Mouse (Mus musculus) layer of hippocampus, postnatal 10 days (tissue): ENCODE measurements around the gene Cnpy4. TPM values are rescaled to one million over a fixed set of nuclear protein-coding genes. Genes with fewer than 3 reads are reported as not detected.

Experiments used
- DNase-seq, 2 experiments: peaks; one replicate each; pipeline ENCODE4 v3.0.0; 2021; ENCODE audit warnings: low spot score in 2 of 2
- long read RNA-seq: library from polyadenylated mRNA; stranded (forward); transcript quantifications from one replicate; pipeline ENCODE4 v2.0.0, GENCODE M21; 2023
- total RNA-seq, 2 experiments: library from RNA; stranded (reverse); gene quantifications; 2 replicates each; pipeline ENCODE4 v1.2.3; 2021

Cnpy4 gene
- total RNA-seq, result 10 to 100 TPM; 15.4 to 17.6 TPM
- long read RNA-seq, transcript Cnpy4-202 (6 exons, 1,855 nt), result major isoform, 12 of 14 reads
- long read RNA-seq, partial matches to known transcripts, result 2 of 14 reads
- long read RNA-seq, other reads (novel, unspliced or antisense), result 0 of 14 reads

- peak; percentile 76 to 82 for DNase-seq
Measured at GRCm38 (mm10) chr5:138186950-138187638, at the start of gene Cnpy4, which contains the start of gene Taf6. Gene Cnpy4, plus strand, starts transcription at chr5:138187485. Gene Taf6, minus strand, starts transcription at chr5:138187451.

GRCm38 (mm10) chr5:138137935-138138549, 49.2 kb upstream of the Cnpy4 start:
- peak in 1 of 2 experiments; percentile 34 for DNase-seq

- no peak for DNase-seq
Measured at GRCm38 (mm10) chr5:138138585-138138984, 48.7 kb upstream of the Cnpy4 start.

- no peak for DNase-seq
Measured at GRCm38 (mm10) chr5:138154390-138154789, 32.9 kb upstream of the Cnpy4 start.

GRCm38 (mm10) chr5:138155443-138155976, 31.8 kb upstream of the Cnpy4 start, which contains the start of gene Zfp113:
Gene Zfp113, minus strand, starts transcription at chr5:138155744.
- DNase-seq, result peak; percentile 82 to 89

GRCm38 (mm10) chr5:138160224-138160762, 27.0 kb upstream of the Cnpy4 start:
- no peak for DNase-seq

GRCm38 (mm10) chr5:138160842-138161665, 26.2 kb upstream of the Cnpy4 start, which contains the start of gene Cops6:
Gene Cops6, plus strand, starts transcription at chr5:138161071.
- peak; percentile 95 to 96 for DNase-seq

GRCm38 (mm10) chr5:138163046-138163445, 24.2 kb upstream of the Cnpy4 start:
- no peak for DNase-seq

- no peak for DNase-seq
Measured at GRCm38 (mm10) chr5:138163610-138164009, 23.7 kb upstream of the Cnpy4 start.

GRCm38 (mm10) chr5:138165594-138165993, 21.7 kb upstream of the Cnpy4 start:
- DNase-seq, result no peak

GRCm38 (mm10) chr5:138170936-138171561, 16.2 kb upstream of the Cnpy4 start:
- DNase-seq, result peak; percentile 97 to 98

GRCm38 (mm10) chr5:138171695-138172491, 15.4 kb upstream of the Cnpy4 start, which contains the start of the genes Ap4m1 and Mcm7:
Gene Ap4m1, plus strand, starts transcription at chr5:138172002.
Gene Mcm7, minus strand, starts transcription at chr5:138172422.
- peak; percentile 99 for DNase-seq

GRCm38 (mm10) chr5:138173217-138173616, 14.1 kb upstream of the Cnpy4 start:
- DNase-seq, result no peak

- DNase-seq, result peak; percentile 58 to 70
Measured at GRCm38 (mm10) chr5:138187661-138188306, 499 bp downstream of the Cnpy4 start.

- DNase-seq, result peak; percentile 82 to 88
Measured at GRCm38 (mm10) chr5:138193771-138194727, 6.8 kb downstream of the Cnpy4 start, which contains the start of gene Mblac1. Gene Mblac1, plus strand, starts transcription at chr5:138194314.

GRCm38 (mm10) chr5:138194755-138195345, 7.6 kb downstream of the Cnpy4 start:
- peak; percentile 40 to 60 for DNase-seq

GRCm38 (mm10) chr5:138195463-138195862, 8.2 kb downstream of the Cnpy4 start:
- DNase-seq, result no peak
